Mouse (Mus musculus) frontal cortex, adult (tissue): ENCODE measurements around the gene Zc3h4.

Source experiments
- ATAC-seq: cut with Nextera tagmentation; 2 replicates; pipeline ENCODE4 v1.9.2; 2017; ENCODE audit warnings: mild to moderate bottlenecking, moderate library complexity, mixed read lengths; ENCODE audit not compliant: low TSS enrichment

The Zc3h4 gene

DNA sequence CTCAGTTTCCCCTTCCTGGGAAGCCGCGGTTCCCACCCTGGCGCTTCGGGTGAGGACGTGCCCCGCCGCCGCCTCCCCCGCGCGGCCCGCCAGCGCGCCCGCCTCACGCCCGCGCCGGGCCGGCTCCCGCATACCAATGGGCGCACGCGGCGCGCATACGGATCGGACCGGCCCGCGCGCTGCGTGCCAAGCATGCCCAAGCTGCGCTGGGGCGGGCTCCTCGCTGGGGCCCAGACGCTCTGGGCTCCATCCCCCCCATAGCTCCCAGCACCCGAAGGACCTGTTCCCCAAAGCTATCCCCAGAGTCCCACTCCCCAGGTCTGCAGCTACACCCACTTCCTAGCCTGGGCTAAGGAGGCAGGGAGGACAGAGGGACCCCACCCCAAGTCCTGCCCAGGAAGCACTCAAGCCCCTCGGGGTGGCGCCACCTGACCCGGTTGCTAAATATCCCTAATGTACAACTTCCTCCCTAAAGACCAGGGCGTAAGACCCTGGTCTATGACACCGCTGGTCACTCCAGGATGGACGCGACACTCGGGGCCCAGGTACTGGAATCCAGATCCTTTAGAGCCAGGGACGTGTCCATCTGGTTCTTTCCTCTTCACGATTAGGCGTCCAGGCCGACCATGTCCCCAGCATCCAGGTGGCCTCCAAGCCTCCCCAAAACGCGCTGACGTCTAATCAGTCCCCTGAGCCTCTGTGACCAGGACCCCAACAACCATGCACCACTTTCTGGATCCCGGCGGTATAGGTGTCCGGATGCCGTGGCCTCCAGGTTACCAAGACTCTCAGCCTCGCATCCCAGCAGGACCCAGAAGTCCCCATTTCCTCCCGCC lies 75.3 kb downstream of the Zc3h4 start:
- ATAC-seq = no peak; the same call in 1 of the 2 replicates

GRCm38 (mm10) chr7:16476600-16476989 lies 75.9 kb downstream of the Zc3h4 start:
- no peak for ATAC-seq

- no peak for ATAC-seq
These were observed 76.9 kb downstream of the Zc3h4 start, which contains the start of gene Npas1 for GRCm38 (mm10) chr7:16477628-16478027. Gene Npas1, minus strand, starts transcription at chr7:16477728.
